Mouse (Mus musculus) midbrain, postnatal 0 days (tissue): ENCODE data around the gene Fbxw28. TPM values are rescaled to one million over a fixed set of nuclear protein-coding genes. Genes with fewer than 3 reads are reported as not detected.
"Not testable (repeated sequence)": the region's sequence is repeated elsewhere in the genome, so short reads cannot be mapped to it uniquely, and the experiment has no call there.

Source experiments
- ATAC-seq: fragments of 200-750 bp; cut with Nextera tagmentation; 2 replicates; pipeline ENCODE4 v1.8.0; 2017; ENCODE audit warnings: moderate number of reproducible peaks, mild to moderate bottlenecking, moderate TSS enrichment, moderate library complexity; ENCODE audit not compliant: low FRiP score
- DNase-seq: peaks from one replicate; pipeline ENCODE4 v3.0.0-alpha.2; 2015; ENCODE audit warnings: low spot score
- H3K27ac ChIP-seq: fragments of 300-500 bp; sonication (generic); 2 replicates; pipeline ENCODE4 v1.5.1; 2014; ENCODE audit warnings: low read depth, mild to moderate bottlenecking, low read length, mixed read lengths
- H3K27me3 ChIP-seq: fragments of 300-500 bp; sonication (generic); 2 replicates; pipeline ENCODE4 v1.6.1; 2014; ENCODE audit warnings: low read length, control low read depth, mixed read lengths; ENCODE audit not compliant: insufficient read depth
- H3K36me3 ChIP-seq: fragments of 300-500 bp; sonication (generic); 2 replicates; pipeline ENCODE4 v1.6.1; 2014; ENCODE audit warnings: low read length, control low read depth, mixed read lengths; ENCODE audit not compliant: insufficient read depth
- H3K4me1 ChIP-seq: fragments of 300-500 bp; sonication (generic); 2 replicates; pipeline ENCODE4 v1.6.1; 2014; ENCODE audit warnings: mild to moderate bottlenecking, control low read depth, antibody characterized with exemption, low read length, mixed read lengths; ENCODE audit not compliant: insufficient read depth
- H3K4me2 ChIP-seq: fragments of 300-500 bp; sonication (generic); 2 replicates; pipeline ENCODE4 v1.6.1; 2014; ENCODE audit warnings: low read depth, mild to moderate bottlenecking, low read length, mixed read lengths; ENCODE audit not compliant: poor library complexity, severe bottlenecking
- H3K4me3 ChIP-seq: fragments of 300-500 bp; sonication (generic); 2 replicates; pipeline ENCODE4 v1.5.1; 2014; ENCODE audit warnings: low read depth, mild to moderate bottlenecking, low read length, moderate library complexity
- H3K9ac ChIP-seq: fragments of 300-500 bp; sonication (generic); replicated peaks from 2 replicates; pipeline ENCODE4 v1.6.1; 2014; ENCODE audit warnings: mild to moderate bottlenecking, low read length, moderate library complexity, mixed read lengths; ENCODE audit not compliant: poor library complexity, severe bottlenecking
- H3K9me3 ChIP-seq: fragments of 300-500 bp; sonication (generic); 2 replicates; pipeline ENCODE4 v1.6.1; 2016; ENCODE audit warnings: low read length, control low read depth
- WGBS: fragments of 180-500 bp; shearing (Covaris S2); extraction: QIAGEN DNeasy Blood & Tissue Kit; methylation state at CpG from one replicate; pipeline ENCODE4 v1.1.7; 2014; 5-methylcytosine and 5-hydroxymethylcytosine counted together
- polyA plus RNA-seq: library from polyadenylated mRNA; unstranded; fragments of >200 nt; fragmentation: Nextera tagmentation; extraction: Ambion mirVana; gene quantifications from 2 replicates; pipeline ENCODE4 v1.2.1, GENCODE M21; 2015
- total RNA-seq: library from RNA; depleted of rRNA; stranded (reverse); fragments of >200 nt; gene quantifications from 2 replicates; pipeline ENCODE4 v1.2.3, GENCODE M21; 2014; rRNA removed

The Fbxw28 gene
- total RNA-seq (not detected in 2 replicates), polyA plus RNA-seq (not detected in 2 replicates)

- no CpG with 5 or more reads among the region's 1 CpGs for WGBS
- H3K4me2 ChIP-seq, ATAC-seq, H3K27me3 ChIP-seq, H3K9me3 ChIP-seq, DNase-seq, H3K9ac ChIP-seq, H3K27ac ChIP-seq, H3K4me3 ChIP-seq, H3K4me1 ChIP-seq, H3K36me3 ChIP-seq: not testable (repeated sequence)
Measured at GRCm38 (mm10) chr9:109339559-109339958, at the start of gene Fbxw28. Gene Fbxw28, minus strand, starts transcription at chr9:109339659.

GRCm38 (mm10) chr9:109287576-109287975 is 51.9 kb downstream of the Fbxw28 start, which contains the start of gene Fbxw14:
Gene Fbxw14, minus strand, starts transcription at chr9:109287676.
- DNase-seq, H3K27me3 ChIP-seq, H3K9ac ChIP-seq, H3K27ac ChIP-seq, H3K9me3 ChIP-seq, H3K4me3 ChIP-seq, ATAC-seq, H3K4me1 ChIP-seq, H3K4me2 ChIP-seq, H3K36me3 ChIP-seq: not testable (repeated sequence)
- WGBS, result no CpG with 5 or more reads among the region's 1 CpGs

Other genes starting within 250 kb of the Fbxw28 start
- gene Plxnb1, start 244.3 kb downstream of the Fbxw28 start, total RNA-seq, result 64.8 and 73.2 TPM in 2 replicates
- 10.2 and 11.1 TPM in 2 replicates for gene Plxnb1, start 244.3 kb downstream of the Fbxw28 start, polyA plus RNA-seq
- not detected in 2 replicates for gene Fbxw21, start 177.6 kb downstream of the Fbxw28 start, total RNA-seq
- gene Fbxw21, start 177.6 kb downstream of the Fbxw28 start, polyA plus RNA-seq, result not detected in 2 replicates
- gene Fbxw13, start 143.7 kb downstream of the Fbxw28 start, total RNA-seq, result not detected in 2 replicates
- 0.16 TPM in 1 of 2 replicates, not detected in the other for gene Fbxw13, start 143.7 kb downstream of the Fbxw28 start, polyA plus RNA-seq
- not detected in 2 replicates for gene Fbxw20, start 104.9 kb downstream of the Fbxw28 start, total RNA-seq
- not detected in 2 replicates for gene Fbxw20, start 104.9 kb downstream of the Fbxw28 start, polyA plus RNA-seq
- not detected in 2 replicates for gene Fbxw14, start 52.0 kb downstream of the Fbxw28 start, total RNA-seq
- not detected in 2 replicates for gene Fbxw14, start 52.0 kb downstream of the Fbxw28 start, polyA plus RNA-seq
- gene Fbxw22, start 64.6 kb upstream of the Fbxw28 start, total RNA-seq, result not detected in 2 replicates
- gene Fbxw22, start 64.6 kb upstream of the Fbxw28 start, polyA plus RNA-seq, result not detected in 2 replicates
- not detected in 2 replicates for gene Fbxw16, start 109.5 kb upstream of the Fbxw28 start, total RNA-seq
- not detected in 2 replicates for gene Fbxw16, start 109.5 kb upstream of the Fbxw28 start, polyA plus RNA-seq
- not detected in 2 replicates for gene Fbxw19, start 156.2 kb upstream of the Fbxw28 start, total RNA-seq
- not detected in 2 replicates for gene Fbxw19, start 156.2 kb upstream of the Fbxw28 start, polyA plus RNA-seq
- 0.38 TPM in 1 of 2 replicates, not detected in the other for gene Fbxw15, start 228.6 kb upstream of the Fbxw28 start, total RNA-seq
- gene Fbxw15, start 228.6 kb upstream of the Fbxw28 start, polyA plus RNA-seq, result not detected in 2 replicates